Mouse (Mus musculus) gastrocnemius, postnatal 36 days (tissue): ENCODE data around the gene Il17rd. TPM values are rescaled to one million over a fixed set of nuclear protein-coding genes. Genes with fewer than 3 reads are reported as not detected.

Source experiments
- DNase-seq, 2 experiments: peaks; one replicate each; pipeline ENCODE4 v3.0.0; 2022
- intact Hi-C: fragments of 180-260 bp; cut with DNase I; formaldehyde crosslinking; loops from one replicate; pipeline ENCODE4 v1.15.1; 2025
- long read RNA-seq, 2 experiments: library from polyadenylated mRNA; stranded (forward); transcript quantifications; one replicate each; pipeline ENCODE4 v2.0.0; 2021
- total RNA-seq, 2 experiments: library from RNA; stranded (reverse); gene quantifications; 2 replicates each; pipeline ENCODE4 v1.2.3; 2021

Il17rd gene
- total RNA-seq = 1 to 10 TPM; 2.5 TPM
- long read RNA-seq, experiment 1, partial matches to known transcripts = 0 of 1 reads
- long read RNA-seq, experiment 1, other reads (novel, unspliced or antisense) = 1 of 1 reads
- long read RNA-seq, experiment 2, partial matches to known transcripts = 0 of 1 reads
- long read RNA-seq, experiment 2, other reads (novel, unspliced or antisense) = 1 of 1 reads

- intact Hi-C loops = no loop called here
- DNase-seq = peak; percentile 89 to 93
Observed at GRCm38 (mm10) chr14:27038783-27039182, at the start of gene Il17rd. Gene Il17rd, plus strand, starts transcription at chr14:27038941.

- intact Hi-C loops = no loop called here
- DNase-seq = no peak
Observed at GRCm38 (mm10) chr14:26991622-26992021, 47.1 kb upstream of the Il17rd start.

GRCm38 (mm10) chr14:26993427-26993826 lies 45.3 kb upstream of the Il17rd start:
- no peak for DNase-seq
- intact Hi-C loops = no loop called here

- intact Hi-C loops = no loop called here
- peak; percentile 21 to 27 for DNase-seq
Observed at GRCm38 (mm10) chr14:26994211-26994741, 44.5 kb upstream of the Il17rd start, which contains the start of gene Hesx1. Gene Hesx1, plus strand, starts transcription at chr14:26994416.

- DNase-seq = no peak
- intact Hi-C loops = no loop called here
Observed at GRCm38 (mm10) chr14:26996257-26996656, 42.5 kb upstream of the Il17rd start.

GRCm38 (mm10) chr14:27000386-27000785 lies 38.4 kb upstream of the Il17rd start:
- intact Hi-C loops = no loop called here
- DNase-seq = no peak

GRCm38 (mm10) chr14:27004906-27005305 lies 33.8 kb upstream of the Il17rd start:
- intact Hi-C loops = no loop called here
- DNase-seq = no peak

- intact Hi-C loops = no loop called here
- DNase-seq = no peak
Observed at GRCm38 (mm10) chr14:27005937-27006336, 32.8 kb upstream of the Il17rd start.

- DNase-seq = no peak
- intact Hi-C loops = no loop called here
Observed at GRCm38 (mm10) chr14:27011561-27011960, 27.2 kb upstream of the Il17rd start.

- intact Hi-C loops = no loop called here
- no peak for DNase-seq
Observed at GRCm38 (mm10) chr14:27013658-27014057, 25.1 kb upstream of the Il17rd start.

GRCm38 (mm10) chr14:27017936-27018335 lies 20.8 kb upstream of the Il17rd start:
- no peak for DNase-seq
- intact Hi-C loops = no loop called here

- intact Hi-C loops = loop anchor here (5.0 to 10.0 kb wide), 3 partner anchors 33 to 355 kb away; partner anchors contain the start of gene Pde12
Observed at GRCm38 (mm10) chr14:27019850-27020249, 18.9 kb upstream of the Il17rd start.

GRCm38 (mm10) chr14:27022876-27023275 lies 15.9 kb upstream of the Il17rd start:
- DNase-seq = peak; percentile 34 to 48
- intact Hi-C loops = loop anchor here (5.0 to 10.0 kb wide), 3 partner anchors 36 to 358 kb away; partner anchors contain the start of gene Pde12

More at GRCm38 (mm10) chr14:27019850-27020249, 18.9 kb upstream of the Il17rd start:
- DNase-seq = no peak

GRCm38 (mm10) chr14:27024664-27025063 lies 14.1 kb upstream of the Il17rd start:
- intact Hi-C loops = loop anchor here (5.0 to 10.0 kb wide), 3 partner anchors 37 to 360 kb away; partner anchors contain the start of gene Pde12
- DNase-seq = no peak

- intact Hi-C loops = loop anchor here (5.0 to 10.0 kb wide), 3 partner anchors 153 to 365 kb away; partner anchors contain the start of gene Pde12
- no peak for DNase-seq
Observed at GRCm38 (mm10) chr14:27029771-27030173, 9.0 kb upstream of the Il17rd start.

- intact Hi-C loops = loop anchor here (1.0 to 5.0 kb wide), 2 partner anchors 65 to 151 kb away; no protein-coding TSS in a partner anchor
Observed at GRCm38 (mm10) chr14:27031142-27031541, 7.6 kb upstream of the Il17rd start.

GRCm38 (mm10) chr14:27037513-27037912 lies 1.2 kb upstream of the Il17rd start:
- DNase-seq = no peak

More at GRCm38 (mm10) chr14:27031142-27031541, 7.6 kb upstream of the Il17rd start:
- peak; percentile 70 for DNase-seq

GRCm38 (mm10) chr14:27039281-27040248 lies 824 bp downstream of the Il17rd start:
- intact Hi-C loops = no loop called here
- DNase-seq = peak in 1 of 2 experiments; percentile 39

More at GRCm38 (mm10) chr14:27037513-27037912, 1.2 kb upstream of the Il17rd start:
- intact Hi-C loops = no loop called here

GRCm38 (mm10) chr14:27040451-27040850 lies 1.7 kb downstream of the Il17rd start:
- intact Hi-C loops = no loop called here
- DNase-seq = no peak

GRCm38 (mm10) chr14:27042280-27042983 lies 3.7 kb downstream of the Il17rd start:
- DNase-seq = no peak
- intact Hi-C loops = no loop called here
